Mouse (Mus musculus): Measurements from ENCODE around the gene Casc3. TPM values are rescaled to one million over a fixed set of nuclear protein-coding genes. Genes with fewer than 3 reads are reported as not detected.

Gene Casc3
- polyA plus RNA-seq, 1 experiment from 2014 or later: 41.9 TPM

DNA sequence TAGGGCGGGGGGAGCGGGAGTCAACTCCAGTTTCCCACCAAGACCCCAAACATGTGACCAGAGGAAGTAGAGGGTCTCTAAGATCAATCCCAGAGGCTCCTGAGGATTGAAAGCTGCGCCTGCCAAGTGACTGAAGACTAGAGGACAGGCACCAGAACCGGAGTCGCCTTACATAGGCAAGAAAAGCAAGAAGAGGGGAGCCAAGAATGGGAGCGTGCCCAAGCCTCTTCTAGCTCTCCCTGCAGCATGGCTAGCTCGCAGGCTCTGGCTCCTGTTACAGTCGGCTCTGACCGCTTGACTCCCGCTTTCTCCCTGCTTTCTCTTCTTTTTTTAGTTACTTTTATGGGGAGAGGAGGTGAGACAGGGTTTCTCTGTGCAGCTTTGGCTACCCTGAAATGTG is 19.5 kb upstream of the Casc3 start:
- H3K36me3 ChIP-seq (replicated peaks; ENCODE audit: control insufficient read depth, insufficient read depth, low read depth, low read length): no peaks in the 10 kb centered on the region
- no peak for DNase-seq (ENCODE audit: low spot score)
- H3K9me3 ChIP-seq (replicated peaks; ENCODE audit: control insufficient read depth, low read length): no peaks in the 10 kb centered on the region
- no peaks in the 10 kb centered on the region for H3K27me3 ChIP-seq (ENCODE audit: control insufficient read depth, insufficient read depth, low read length)
- no peak overlapping the region for H3K4me3 ChIP-seq (ENCODE audit: low read depth, low read length)
- H3K4me2 ChIP-seq (ENCODE audit: low read depth, low read length): no peak overlapping the region
- H3K4me1 ChIP-seq (ENCODE audit: control insufficient read depth, insufficient read depth, low read length): peaks cover 19% of the 10 kb centered on the region
- 64% methylated on average over 10 of the region's 10 CpGs for WGBS
- H3K9ac ChIP-seq (replicated peaks; ENCODE audit: low read length): no peak overlapping the region
- H3K27ac ChIP-seq (replicated peaks; ENCODE audit: low read depth, low read length): 0 out of 2 replicates have a peak overlapping the region, but pooled peaks have one; percentile 22
- ATAC-seq (replicated peaks; ENCODE audit: insufficient number of reproducible peaks, low FRiP score, low TSS enrichment, low read depth): no peak

GRCm38 (mm10) chr11:98785772-98786281 is 18.9 kb upstream of the Casc3 start:
- Histone ChIP-seq H3K36me3 (replicated peaks; ENCODE audit: control insufficient read depth, insufficient read depth, low read depth, low read length) (no peaks in the 10 kb centered on the region), H3K9me3 (replicated peaks; ENCODE audit: control insufficient read depth, low read length) (no peaks in the 10 kb centered on the region), H3K9ac (replicated peaks; ENCODE audit: low read length) (no peak overlapping the region), H3K4me2 (ENCODE audit: low read depth, low read length) (no peak overlapping the region), H3K27ac (replicated peaks; ENCODE audit: low read depth, low read length) (0 out of 2 replicates have a peak overlapping the region, but pooled peaks have one; percentile 10), H3K4me1 (ENCODE audit: control insufficient read depth, insufficient read depth, low read length) (peaks cover 19% of the 10 kb centered on the region), H3K4me3 (ENCODE audit: low read depth, low read length) (no peak overlapping the region), H3K27me3 (ENCODE audit: control insufficient read depth, insufficient read depth, low read length) (no peaks in the 10 kb centered on the region)
- DNase-seq (ENCODE audit: low spot score) (peak; percentile 73), ATAC-seq (replicated peaks; ENCODE audit: insufficient number of reproducible peaks, low FRiP score, low TSS enrichment, low read depth) (no peak)
- WGBS: 15% methylated on average over 12 of the region's 12 CpGs

DNA sequence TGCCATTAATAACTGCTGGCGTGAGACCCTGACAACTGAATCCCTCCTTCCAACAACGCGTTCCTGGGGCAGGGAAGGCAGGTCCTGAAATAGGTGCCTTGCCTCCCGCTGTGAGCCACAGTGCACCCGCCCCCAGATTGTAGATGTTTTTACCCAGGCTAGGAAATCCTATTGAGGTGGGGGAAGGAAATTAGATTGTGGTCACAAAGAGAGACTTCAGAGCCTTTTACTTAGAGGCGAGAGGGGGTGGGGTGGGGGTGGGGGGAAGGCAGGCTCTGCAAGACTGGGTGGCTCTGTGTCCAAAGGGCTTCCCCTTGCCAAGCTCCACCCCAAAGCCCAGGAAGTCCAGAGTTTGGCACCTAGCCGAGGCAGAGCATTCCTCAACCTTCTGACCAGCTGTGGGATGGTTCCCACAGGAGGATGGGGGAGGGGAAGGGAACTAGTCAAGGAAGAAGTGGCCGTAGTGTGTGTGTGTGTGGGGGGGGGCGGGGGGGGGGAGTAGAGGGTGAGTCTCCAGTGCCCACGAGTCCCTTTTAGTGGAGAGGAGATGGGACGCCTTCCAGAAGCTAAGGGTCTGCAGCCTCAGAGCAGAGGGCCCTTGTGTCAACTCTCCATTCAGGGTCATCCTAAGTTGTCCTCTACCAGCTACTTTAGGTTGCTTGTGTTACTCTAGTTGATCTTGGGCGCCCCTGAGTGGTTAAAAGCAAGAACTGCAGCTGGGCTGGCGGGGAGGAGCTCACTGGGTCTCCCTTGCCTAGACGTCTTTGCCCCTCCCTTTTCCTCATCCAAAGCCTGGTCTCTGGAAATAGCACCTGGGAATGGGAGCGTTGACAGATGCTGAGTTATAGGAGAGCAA is 18.1 kb upstream of the Casc3 start:
- 0 out of 2 replicates have a peak overlapping the region, but pooled peaks have one; percentile 32 for H3K27ac ChIP-seq (replicated peaks; ENCODE audit: low read depth, low read length)
- no peaks in the 10 kb centered on the region for H3K9me3 ChIP-seq (replicated peaks; ENCODE audit: control insufficient read depth, low read length)
- H3K36me3 ChIP-seq (replicated peaks; ENCODE audit: control insufficient read depth, insufficient read depth, low read depth, low read length): no peaks in the 10 kb centered on the region
- peaks cover 19% of the 10 kb centered on the region for H3K4me1 ChIP-seq (ENCODE audit: control insufficient read depth, insufficient read depth, low read length)
- no peaks in the 10 kb centered on the region for H3K27me3 ChIP-seq (ENCODE audit: control insufficient read depth, insufficient read depth, low read length)
- peak; percentile 97 for DNase-seq (ENCODE audit: low spot score)
- no peak overlapping the region for H3K4me2 ChIP-seq (ENCODE audit: low read depth, low read length)
- WGBS: 4% methylated on average over 14 of the region's 15 CpGs
- H3K9ac ChIP-seq (replicated peaks; ENCODE audit: low read length): no peak overlapping the region
- H3K4me3 ChIP-seq (ENCODE audit: low read depth, low read length): no peak overlapping the region
- peak; percentile 55 for ATAC-seq (replicated peaks; ENCODE audit: insufficient number of reproducible peaks, low FRiP score, low TSS enrichment, low read depth)

DNA sequence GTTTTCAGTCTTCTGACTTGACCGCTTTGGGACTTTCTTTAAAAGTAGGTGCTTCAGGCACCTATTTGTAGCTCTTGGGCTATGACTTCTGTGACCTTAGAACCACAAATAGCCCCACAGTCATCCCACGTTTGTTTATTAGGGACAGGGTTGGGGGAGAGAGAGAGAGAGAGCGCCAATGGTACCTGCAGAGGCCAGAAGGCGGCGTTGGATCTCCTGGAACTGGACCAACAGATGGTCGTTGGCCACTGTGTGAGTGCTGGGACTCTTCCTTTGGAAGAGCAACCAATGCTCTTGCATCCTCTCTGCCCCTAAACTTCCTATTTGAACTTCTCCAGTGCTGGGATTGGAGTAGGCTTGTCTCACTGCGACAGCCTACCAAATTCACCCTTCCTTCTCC is 17.5 kb upstream of the Casc3 start:
- Histone ChIP-seq H3K9me3 (replicated peaks; ENCODE audit: control insufficient read depth, low read length) (no peaks in the 10 kb centered on the region), H3K4me3 (ENCODE audit: low read depth, low read length) (no peak overlapping the region), H3K4me2 (ENCODE audit: low read depth, low read length) (no peak overlapping the region), H3K4me1 (ENCODE audit: control insufficient read depth, insufficient read depth, low read length) (peaks cover 19% of the 10 kb centered on the region), H3K9ac (replicated peaks; ENCODE audit: low read length) (no peak overlapping the region), H3K27me3 (ENCODE audit: control insufficient read depth, insufficient read depth, low read length) (no peaks in the 10 kb centered on the region), H3K27ac (replicated peaks; ENCODE audit: low read depth, low read length) (no peak overlapping the region), H3K36me3 (replicated peaks; ENCODE audit: control insufficient read depth, insufficient read depth, low read depth, low read length) (no peaks in the 10 kb centered on the region)
- WGBS: 38% methylated on average over 7 of the region's 7 CpGs
- ATAC-seq (replicated peaks; ENCODE audit: insufficient number of reproducible peaks, low FRiP score, low TSS enrichment, low read depth): no peak
- no peak for DNase-seq (ENCODE audit: low spot score)

DNA sequence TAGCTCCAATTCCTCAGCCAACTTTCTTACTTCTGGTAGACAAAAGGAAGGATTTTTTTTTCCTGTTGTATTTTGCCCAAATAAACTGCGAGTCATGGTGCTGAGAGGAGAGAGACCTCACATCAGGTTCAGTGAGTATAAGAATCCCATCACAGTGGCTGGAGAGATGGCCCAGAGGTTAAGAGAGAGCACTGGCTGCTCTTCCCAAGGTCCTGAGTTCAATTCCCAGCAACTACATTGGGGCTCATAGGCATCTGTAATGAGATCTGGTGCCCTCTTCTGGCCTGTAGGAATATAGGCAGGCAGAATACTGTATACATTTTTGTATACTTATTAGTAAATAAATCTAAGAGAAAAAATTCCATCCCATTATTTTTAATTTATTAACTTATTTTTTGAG is 17.0 kb upstream of the Casc3 start:
- H3K4me3 ChIP-seq (ENCODE audit: low read depth, low read length): no peak overlapping the region
- 90% methylated on average over 1 of the region's 1 CpGs for WGBS

DNA sequence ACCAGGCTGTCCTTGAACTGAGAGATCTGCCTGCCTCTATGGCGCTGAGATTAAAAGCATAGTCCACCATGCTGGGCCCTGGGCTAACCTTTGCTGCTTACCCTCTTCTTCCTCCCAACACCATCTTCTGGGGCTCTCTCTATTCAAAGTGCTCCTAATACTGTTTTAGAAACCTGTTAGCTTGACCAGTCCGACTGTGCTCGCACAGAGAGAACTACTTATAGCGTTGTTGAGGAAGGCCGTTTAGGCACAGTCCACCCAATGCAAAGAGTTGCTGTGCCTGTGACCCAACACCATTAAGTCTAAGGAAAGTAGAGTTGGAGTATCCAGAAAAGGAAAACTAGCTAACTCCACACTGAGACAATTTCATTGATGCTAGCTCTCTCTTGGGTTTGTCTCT is 16.6 kb upstream of the Casc3 start:
- 91% methylated on average over 5 of the region's 5 CpGs for WGBS
- H3K27me3 ChIP-seq (ENCODE audit: control insufficient read depth, insufficient read depth, low read length): no peaks in the 10 kb centered on the region
- no peak for DNase-seq (ENCODE audit: low spot score)
- H3K4me2 ChIP-seq (ENCODE audit: low read depth, low read length): no peak overlapping the region
- H3K27ac ChIP-seq (replicated peaks; ENCODE audit: low read depth, low read length): no peak overlapping the region
- H3K9ac ChIP-seq (replicated peaks; ENCODE audit: low read length): no peak overlapping the region
- H3K36me3 ChIP-seq (replicated peaks; ENCODE audit: control insufficient read depth, insufficient read depth, low read depth, low read length): no peaks in the 10 kb centered on the region
- H3K4me3 ChIP-seq (ENCODE audit: low read depth, low read length): no peak overlapping the region
- H3K4me1 ChIP-seq (ENCODE audit: control insufficient read depth, insufficient read depth, low read length): peaks cover 12% of the 10 kb centered on the region
- ATAC-seq (replicated peaks; ENCODE audit: insufficient number of reproducible peaks, low FRiP score, low TSS enrichment, low read depth): no peak
- no peaks in the 10 kb centered on the region for H3K9me3 ChIP-seq (replicated peaks; ENCODE audit: control insufficient read depth, low read length)

More for the DNA sequence above, 17.0 kb upstream of the Casc3 start:
- H3K9me3 ChIP-seq (replicated peaks; ENCODE audit: control insufficient read depth, low read length): no peaks in the 10 kb centered on the region
- H3K36me3 ChIP-seq (replicated peaks; ENCODE audit: control insufficient read depth, insufficient read depth, low read depth, low read length): no peaks in the 10 kb centered on the region
- H3K27ac ChIP-seq (replicated peaks; ENCODE audit: low read depth, low read length): no peak overlapping the region
- no peaks in the 10 kb centered on the region for H3K27me3 ChIP-seq (ENCODE audit: control insufficient read depth, insufficient read depth, low read length)
- no peak for ATAC-seq (replicated peaks; ENCODE audit: insufficient number of reproducible peaks, low FRiP score, low TSS enrichment, low read depth)
- H3K4me2 ChIP-seq (ENCODE audit: low read depth, low read length): no peak overlapping the region
- H3K4me1 ChIP-seq (ENCODE audit: control insufficient read depth, insufficient read depth, low read length): peaks cover 16% of the 10 kb centered on the region
- DNase-seq (ENCODE audit: low spot score): no peak
- no peak overlapping the region for H3K9ac ChIP-seq (replicated peaks; ENCODE audit: low read length)

GRCm38 (mm10) chr11:98788550-98789218 is 16.0 kb upstream of the Casc3 start:
- Histone ChIP-seq H3K36me3 (replicated peaks; ENCODE audit: control insufficient read depth, insufficient read depth, low read depth, low read length) (no peaks in the 10 kb centered on the region), H3K9me3 (replicated peaks; ENCODE audit: control insufficient read depth, low read length) (no peaks in the 10 kb centered on the region), H3K4me2 (ENCODE audit: low read depth, low read length) (peak overlapping the region; percentile 83), H3K27ac (replicated peaks; ENCODE audit: low read depth, low read length) (peak overlapping the region; percentile 23; the same call in 1 of the 2 replicates), H3K9ac (replicated peaks; ENCODE audit: low read length) (peak overlapping the region; percentile 52), H3K4me3 (ENCODE audit: low read depth, low read length) (peak overlapping the region; percentile 32), H3K4me1 (ENCODE audit: control insufficient read depth, insufficient read depth, low read length) (peaks cover 10% of the 10 kb centered on the region), H3K27me3 (ENCODE audit: control insufficient read depth, insufficient read depth, low read length) (no peaks in the 10 kb centered on the region)
- WGBS: 13% methylated on average over 18 of the region's 18 CpGs
- DNase-seq (ENCODE audit: low spot score) (peak; percentile 95), ATAC-seq (replicated peaks; ENCODE audit: insufficient number of reproducible peaks, low FRiP score, low TSS enrichment, low read depth) (peak; percentile 64)

Measured in embryonic facial prominence, embryonic 11.5 days (tissue).